Mouse (Mus musculus): ENCODE results near the gene Whrn. TPM values are rescaled to one million over a fixed set of nuclear protein-coding genes. Genes with fewer than 3 reads are reported as not detected.

Whrn gene
- polyA plus RNA-seq, 1 experiment from 2014 or later, result 2.9 TPM

- no peak overlapping the region for H3K27ac ChIP-seq (ENCODE audit: low read length)
- no peak overlapping the region for H3K4me2 ChIP-seq (ENCODE audit: low read depth, low read length)
- H3K9me3 ChIP-seq (replicated peaks; ENCODE audit: control insufficient read depth, low read length), result no peaks in the 10 kb centered on the region
- 74% methylated on average over 7 of the region's 7 CpGs for WGBS
- peaks cover 14% of the 10 kb centered on the region for H3K4me1 ChIP-seq (ENCODE audit: control insufficient read depth, insufficient read depth, low read length)
- no peak overlapping the region for H3K9ac ChIP-seq (ENCODE audit: low read length)
- H3K36me3 ChIP-seq (ENCODE audit: control insufficient read depth, insufficient read depth, low read length), result peaks cover 18% of the 10 kb centered on the region; the same call in 1 of the 2 replicates
- H3K27me3 ChIP-seq (ENCODE audit: control insufficient read depth, insufficient read depth, low read length), result no peaks in the 10 kb centered on the region
- no peak overlapping the region for H3K4me3 ChIP-seq (replicated peaks; ENCODE audit: low read length)
- ATAC-seq (ENCODE audit: insufficient read depth, low FRiP score), result no peak
Observed at GRCm38 (mm10) chr4:63377483-63377882, 118.3 kb downstream of the Whrn start.

- no peaks in the 10 kb centered on the region for H3K27me3 ChIP-seq (ENCODE audit: control insufficient read depth, insufficient read depth, low read length)
- H3K9ac ChIP-seq (ENCODE audit: low read length), result 0 out of 2 replicates have a peak overlapping the region, but pooled peaks have one; percentile 17
- H3K4me1 ChIP-seq (ENCODE audit: control insufficient read depth, insufficient read depth, low read length), result peaks cover 14% of the 10 kb centered on the region
- no peak overlapping the region for H3K27ac ChIP-seq (ENCODE audit: low read length)
- H3K4me3 ChIP-seq (replicated peaks; ENCODE audit: low read length), result no peak overlapping the region
- H3K4me2 ChIP-seq (ENCODE audit: low read depth, low read length), result no peak overlapping the region
- 47% methylated on average over 1 of the region's 1 CpGs for WGBS
- no peaks in the 10 kb centered on the region for H3K9me3 ChIP-seq (replicated peaks; ENCODE audit: control insufficient read depth, low read length)
- peak; percentile 45; the same call in 1 of the 2 replicates for ATAC-seq (ENCODE audit: insufficient read depth, low FRiP score)
- H3K36me3 ChIP-seq (ENCODE audit: control insufficient read depth, insufficient read depth, low read length), result peaks cover 12% of the 10 kb centered on the region; the same call in 1 of the 2 replicates
Observed at GRCm38 (mm10) chr4:63375367-63375766, 120.4 kb downstream of the Whrn start.

GRCm38 (mm10) chr4:63374331-63374730 is 121.5 kb downstream of the Whrn start:
- H3K4me3 ChIP-seq (replicated peaks; ENCODE audit: low read length), result no peak overlapping the region
- H3K27me3 ChIP-seq (ENCODE audit: control insufficient read depth, insufficient read depth, low read length), result no peaks in the 10 kb centered on the region
- H3K36me3 ChIP-seq (ENCODE audit: control insufficient read depth, insufficient read depth, low read length), result peaks cover 7% of the 10 kb centered on the region; the same call in 1 of the 2 replicates
- peaks cover 14% of the 10 kb centered on the region for H3K4me1 ChIP-seq (ENCODE audit: control insufficient read depth, insufficient read depth, low read length)
- H3K27ac ChIP-seq (ENCODE audit: low read length), result no peak overlapping the region
- ATAC-seq (ENCODE audit: insufficient read depth, low FRiP score), result no peak; the same call in 1 of the 2 replicates
- WGBS, result 76% methylated on average over 12 of the region's 12 CpGs
- H3K4me2 ChIP-seq (ENCODE audit: low read depth, low read length), result no peak overlapping the region
- no peak overlapping the region for H3K9ac ChIP-seq (ENCODE audit: low read length)
- H3K9me3 ChIP-seq (replicated peaks; ENCODE audit: control insufficient read depth, low read length), result no peaks in the 10 kb centered on the region

- no peak for ATAC-seq (ENCODE audit: insufficient read depth, low FRiP score)
- no peaks in the 10 kb centered on the region for H3K9me3 ChIP-seq (replicated peaks; ENCODE audit: control insufficient read depth, low read length)
Observed at GRCm38 (mm10) chr4:63373404-63373803, 122.4 kb downstream of the Whrn start.

GRCm38 (mm10) chr4:63371890-63372289 is 123.9 kb downstream of the Whrn start:
- H3K4me3 ChIP-seq (replicated peaks; ENCODE audit: low read length), result no peak overlapping the region
- ATAC-seq (ENCODE audit: insufficient read depth, low FRiP score), result no peak
- H3K9ac ChIP-seq (ENCODE audit: low read length), result no peak overlapping the region
- H3K27ac ChIP-seq (ENCODE audit: low read length), result no peak overlapping the region
- H3K4me2 ChIP-seq (ENCODE audit: low read depth, low read length), result no peak overlapping the region
- H3K4me1 ChIP-seq (ENCODE audit: control insufficient read depth, insufficient read depth, low read length), result peaks cover 14% of the 10 kb centered on the region
- no peaks in the 10 kb centered on the region for H3K9me3 ChIP-seq (replicated peaks; ENCODE audit: control insufficient read depth, low read length)
- 58% methylated on average over 3 of the region's 3 CpGs for WGBS
- no peaks in the 10 kb centered on the region for H3K27me3 ChIP-seq (ENCODE audit: control insufficient read depth, insufficient read depth, low read length)
- no peaks in the 10 kb centered on the region; the same call in none of the 2 replicates for H3K36me3 ChIP-seq (ENCODE audit: control insufficient read depth, insufficient read depth, low read length)

More at GRCm38 (mm10) chr4:63373404-63373803, 122.4 kb downstream of the Whrn start:
- H3K4me3 ChIP-seq (replicated peaks; ENCODE audit: low read length), result no peak overlapping the region
- H3K4me2 ChIP-seq (ENCODE audit: low read depth, low read length), result no peak overlapping the region
- peaks cover 14% of the 10 kb centered on the region for H3K4me1 ChIP-seq (ENCODE audit: control insufficient read depth, insufficient read depth, low read length)
- WGBS, result 85% methylated on average over 8 of the region's 8 CpGs
- no peak overlapping the region for H3K27ac ChIP-seq (ENCODE audit: low read length)
- no peaks in the 10 kb centered on the region for H3K27me3 ChIP-seq (ENCODE audit: control insufficient read depth, insufficient read depth, low read length)
- H3K36me3 ChIP-seq (ENCODE audit: control insufficient read depth, insufficient read depth, low read length), result peaks cover 5% of the 10 kb centered on the region; the same call in 1 of the 2 replicates
- no peak overlapping the region for H3K9ac ChIP-seq (ENCODE audit: low read length)

- H3K4me3 ChIP-seq (replicated peaks; ENCODE audit: low read length), result no peak overlapping the region
- no peaks in the 10 kb centered on the region for H3K27me3 ChIP-seq (ENCODE audit: control insufficient read depth, insufficient read depth, low read length)
- no peak overlapping the region for H3K4me2 ChIP-seq (ENCODE audit: low read depth, low read length)
- WGBS, result 63% methylated on average over 7 of the region's 7 CpGs
- no peaks in the 10 kb centered on the region for H3K9me3 ChIP-seq (replicated peaks; ENCODE audit: control insufficient read depth, low read length)
- no peak overlapping the region for H3K27ac ChIP-seq (ENCODE audit: low read length)
- H3K9ac ChIP-seq (ENCODE audit: low read length), result no peak overlapping the region
- H3K4me1 ChIP-seq (ENCODE audit: control insufficient read depth, insufficient read depth, low read length), result peaks cover 14% of the 10 kb centered on the region
- H3K36me3 ChIP-seq (ENCODE audit: control insufficient read depth, insufficient read depth, low read length), result no peaks in the 10 kb centered on the region; the same call in none of the 2 replicates
- no peak for ATAC-seq (ENCODE audit: insufficient read depth, low FRiP score)
Observed at GRCm38 (mm10) chr4:63370897-63371296, 124.9 kb downstream of the Whrn start.

GRCm38 (mm10) chr4:63368577-63368976 is 127.2 kb downstream of the Whrn start:
- peak; percentile 70 for ATAC-seq (ENCODE audit: insufficient read depth, low FRiP score)
- H3K27me3 ChIP-seq (ENCODE audit: control insufficient read depth, insufficient read depth, low read length), result no peaks in the 10 kb centered on the region
- no peak overlapping the region for H3K27ac ChIP-seq (ENCODE audit: low read length)
- H3K9ac ChIP-seq (ENCODE audit: low read length), result no peak overlapping the region
- no peak overlapping the region for H3K4me2 ChIP-seq (ENCODE audit: low read depth, low read length)
- H3K36me3 ChIP-seq (ENCODE audit: control insufficient read depth, insufficient read depth, low read length), result no peaks in the 10 kb centered on the region; the same call in 1 of the 2 replicates
- no peak overlapping the region for H3K4me3 ChIP-seq (replicated peaks; ENCODE audit: low read length)
- WGBS, result 16% methylated on average over 4 of the region's 4 CpGs
- no peaks in the 10 kb centered on the region for H3K9me3 ChIP-seq (replicated peaks; ENCODE audit: control insufficient read depth, low read length)
- H3K4me1 ChIP-seq (ENCODE audit: control insufficient read depth, insufficient read depth, low read length), result no peaks in the 10 kb centered on the region

Other genes starting within 250 kb of the Whrn start
- 0.23 TPM in 1 of 2 replicates, not detected in the other for gene Orm1, start 151.4 kb downstream of the Whrn start, polyA plus RNA-seq (2015; fragmentation: Nextera tagmentation; extraction: Ambion mirVana)
- gene Orm3, start 139.8 kb downstream of the Whrn start, polyA plus RNA-seq (2015; fragmentation: Nextera tagmentation; extraction: Ambion mirVana), result not detected in 2 replicates
- gene Orm2, start 133.5 kb downstream of the Whrn start, polyA plus RNA-seq (2015; fragmentation: Nextera tagmentation; extraction: Ambion mirVana), result not detected in 2 replicates
- gene Akna, start 92.6 kb downstream of the Whrn start, polyA plus RNA-seq (2015; fragmentation: Nextera tagmentation; extraction: Ambion mirVana), result 6.2 and 7.0 TPM in 2 replicates
- gene Atp6v1g1, start 48.8 kb upstream of the Whrn start, polyA plus RNA-seq (2015; fragmentation: Nextera tagmentation; extraction: Ambion mirVana), result 257 and 277 TPM in 2 replicates
- gene Tmem268, start 62.8 kb upstream of the Whrn start, polyA plus RNA-seq (2015; fragmentation: Nextera tagmentation; extraction: Ambion mirVana), result 6.6 and 8.8 TPM in 2 replicates
- not detected in 2 replicates for gene Gm11213, start 109.3 kb upstream of the Whrn start, polyA plus RNA-seq (2015; fragmentation: Nextera tagmentation; extraction: Ambion mirVana)
- not detected in 2 replicates for gene Tex48, start 126.4 kb upstream of the Whrn start, polyA plus RNA-seq (2015; fragmentation: Nextera tagmentation; extraction: Ambion mirVana)
- gene Gm11214, start 167.4 kb upstream of the Whrn start, polyA plus RNA-seq (2015; fragmentation: Nextera tagmentation; extraction: Ambion mirVana), result not detected in 2 replicates
- 0.08 and 0.21 TPM in 2 replicates for gene Tnfsf15, start 249.1 kb upstream of the Whrn start, polyA plus RNA-seq (2015; fragmentation: Nextera tagmentation; extraction: Ambion mirVana)